Comparison of ENCODE assay signal across 23 mouse cellular contexts in the genomic region with DNA sequence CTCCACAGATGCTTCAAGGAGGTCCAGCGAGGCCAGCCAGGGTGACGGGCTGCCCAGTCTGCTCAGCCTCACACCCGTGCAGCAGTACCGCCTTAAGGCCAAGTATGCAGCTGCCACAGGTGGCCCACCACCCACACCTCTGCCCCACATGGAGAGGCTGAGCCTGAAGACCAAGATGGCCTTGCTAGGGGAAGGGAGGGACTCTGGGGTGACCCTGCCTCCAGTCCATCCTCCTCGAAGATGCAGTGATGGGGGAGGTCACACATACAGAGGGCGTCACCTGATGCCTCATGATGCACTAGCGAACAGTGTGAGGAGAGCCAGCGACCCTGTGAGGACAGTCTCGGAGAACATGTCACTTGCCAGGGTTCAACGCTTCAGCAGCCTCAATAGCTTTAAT.
DNase-seq lines count a peak whose midpoint lies in the region; ATAC-seq and TF ChIP-seq lines count a peak whose summit lies in the region.
"Had no signal": no experiment of that assay in that cellular context is flagged by ENCODE, and none has a peak within 500 bp of the region (broad histone marks: within the 10 kb centered on the region; RNA-seq: fewer than 3 reads in every experiment).

No protein-coding gene starts in this region.

- no peaks in the 10 kb centered on the region for H3K9me3 ChIP-seq in forebrain, embryonic 15.5 days
- H3K9me3 ChIP-seq in forebrain, embryonic 13.5 days (replicated peaks): no peaks in the 10 kb centered on the region
- H3K9me3 ChIP-seq in kidney, postnatal 0 days (replicated peaks; ENCODE audit: low read length): no peaks in the 10 kb centered on the region
- H3K9me3 ChIP-seq in neural tube, embryonic 11.5 days (ENCODE audit: control insufficient read depth, low read length): no peaks in the 10 kb centered on the region
- no peaks in the 10 kb centered on the region for H3K9me3 ChIP-seq in neural tube, embryonic 15.5 days (replicated peaks)
- no peaks in the 10 kb centered on the region for H3K9me3 ChIP-seq in neural tube, embryonic 14.5 days (ENCODE audit: control insufficient read depth, low read length)
- H3K9me3 ChIP-seq: hindbrain, embryonic 15.5 days had no signal

- H3K9ac ChIP-seq in forebrain, embryonic 15.5 days (replicated peaks): no peak overlapping the region
- no peak overlapping the region for H3K9ac ChIP-seq in forebrain, embryonic 13.5 days
- H3K9ac ChIP-seq in kidney, postnatal 0 days (ENCODE audit: low read depth, low read length): no peak overlapping the region
- H3K9ac ChIP-seq in neural tube, embryonic 11.5 days (ENCODE audit: low read length): no peak overlapping the region
- H3K9ac ChIP-seq in neural tube, embryonic 15.5 days (replicated peaks): no peak overlapping the region
- no peak overlapping the region for H3K9ac ChIP-seq in neural tube, embryonic 14.5 days (replicated peaks; ENCODE audit: low read depth, low read length)
- H3K9ac ChIP-seq: forebrain, postnatal 0 days; hindbrain, embryonic 15.5 days had no signal

- H3K4me1 ChIP-seq in forebrain, embryonic 15.5 days: no peaks in the 10 kb centered on the region
- no peaks in the 10 kb centered on the region for H3K4me1 ChIP-seq in forebrain, embryonic 13.5 days
- H3K4me1 ChIP-seq in kidney, postnatal 0 days (replicated peaks; ENCODE audit: insufficient read depth, low read length): no peaks in the 10 kb centered on the region
- H3K4me1 ChIP-seq in neural tube, embryonic 11.5 days (ENCODE audit: control insufficient read depth, insufficient read depth, low read length): no peaks in the 10 kb centered on the region
- H3K4me1 ChIP-seq in neural tube, embryonic 15.5 days: no peaks in the 10 kb centered on the region
- H3K4me1 ChIP-seq in neural tube, embryonic 14.5 days (ENCODE audit: control insufficient read depth, insufficient read depth, low read length): no peaks in the 10 kb centered on the region
- H3K4me1 ChIP-seq: hindbrain, embryonic 15.5 days had no signal

- no peaks in the 10 kb centered on the region for H3K27me3 ChIP-seq in forebrain, embryonic 15.5 days
- no peaks in the 10 kb centered on the region for H3K27me3 ChIP-seq in forebrain, embryonic 13.5 days
- H3K27me3 ChIP-seq in kidney, postnatal 0 days (ENCODE audit: insufficient read depth, low read length): no peaks in the 10 kb centered on the region
- no peaks in the 10 kb centered on the region for H3K27me3 ChIP-seq in neural tube, embryonic 11.5 days (ENCODE audit: control insufficient read depth, insufficient read depth, low read length)
- H3K27me3 ChIP-seq in neural tube, embryonic 15.5 days (replicated peaks): no peaks in the 10 kb centered on the region
- H3K27me3 ChIP-seq in neural tube, embryonic 14.5 days (ENCODE audit: control insufficient read depth, insufficient read depth, low read length): no peaks in the 10 kb centered on the region
- H3K27me3 ChIP-seq: hindbrain, embryonic 15.5 days had no signal

- no peak overlapping the region for H3K4me2 ChIP-seq in forebrain, embryonic 15.5 days (replicated peaks)
- H3K4me2 ChIP-seq in forebrain, embryonic 13.5 days: no peak overlapping the region
- no peak overlapping the region for H3K4me2 ChIP-seq in kidney, postnatal 0 days (ENCODE audit: low read length)
- H3K4me2 ChIP-seq in neural tube, embryonic 11.5 days (ENCODE audit: low read depth): no peak overlapping the region
- no peak overlapping the region for H3K4me2 ChIP-seq in neural tube, embryonic 15.5 days
- H3K4me2 ChIP-seq in neural tube, embryonic 14.5 days (ENCODE audit: low read depth, low read length): no peak overlapping the region
- H3K4me2 ChIP-seq: heart, embryonic 11.5 days; hindbrain, embryonic 15.5 days had no signal

- 96% methylated on average over 10 of the region's 10 CpGs for WGBS in forebrain, embryonic 15.5 days
- 97% methylated on average over 10 of the region's 10 CpGs for WGBS in forebrain, embryonic 13.5 days
- WGBS in kidney, postnatal 0 days: 85% methylated on average over 10 of the region's 10 CpGs
- WGBS in neural tube, embryonic 11.5 days: 97% methylated on average over 10 of the region's 10 CpGs
- WGBS in neural tube, embryonic 15.5 days: 96% methylated on average over 10 of the region's 10 CpGs
- 97% methylated on average over 10 of the region's 10 CpGs for whole genome bisulfite sequencing in neural tube, embryonic 14.5 days

- H3K36me3 ChIP-seq in forebrain, embryonic 15.5 days: 0 out of 2 replicates have a peak, but pooled peaks cover 3% of the 10 kb centered on the region
- H3K36me3 ChIP-seq in forebrain, embryonic 13.5 days (ENCODE audit: poor library complexity, severe bottlenecking): peaks cover 75% of the 10 kb centered on the region
- peaks cover 15% of the 10 kb centered on the region; the same call in 1 of the 2 replicates for H3K36me3 ChIP-seq in kidney, postnatal 0 days (ENCODE audit: insufficient read depth, low read length)
- H3K36me3 ChIP-seq in neural tube, embryonic 11.5 days (ENCODE audit: control insufficient read depth, insufficient read depth, low read length): peaks cover 17% of the 10 kb centered on the region
- H3K36me3 ChIP-seq in neural tube, embryonic 15.5 days: no peaks in the 10 kb centered on the region
- H3K36me3 ChIP-seq in neural tube, embryonic 14.5 days (ENCODE audit: control insufficient read depth, insufficient read depth, low read length): no peaks in the 10 kb centered on the region
- H3K36me3 ChIP-seq: hindbrain, embryonic 15.5 days had no signal

- H3K27ac ChIP-seq in forebrain, embryonic 15.5 days (replicated peaks): no peak overlapping the region
- H3K27ac ChIP-seq in forebrain, embryonic 13.5 days: no peak overlapping the region
- H3K27ac ChIP-seq in kidney, postnatal 0 days: no peak overlapping the region
- H3K27ac ChIP-seq in neural tube, embryonic 11.5 days (ENCODE audit: low read depth, low read length): no peak overlapping the region
- no peak overlapping the region for H3K27ac ChIP-seq in neural tube, embryonic 15.5 days (replicated peaks)
- no peak overlapping the region for H3K27ac ChIP-seq in neural tube, embryonic 14.5 days (ENCODE audit: low read depth, low read length)
- H3K27ac ChIP-seq: hindbrain, embryonic 15.5 days; left cerebral cortex, adult 2 months had no signal

- H3K4me3 ChIP-seq in forebrain, embryonic 15.5 days: no peak overlapping the region
- H3K4me3 ChIP-seq in forebrain, embryonic 13.5 days: no peak overlapping the region
- no peak overlapping the region for H3K4me3 ChIP-seq in kidney, postnatal 0 days (replicated peaks; ENCODE audit: low read depth, low read length)
- no peak overlapping the region for H3K4me3 ChIP-seq in neural tube, embryonic 11.5 days (ENCODE audit: low read depth, low read length)
- H3K4me3 ChIP-seq in neural tube, embryonic 15.5 days (replicated peaks): no peak overlapping the region
- no peak overlapping the region for H3K4me3 ChIP-seq in neural tube, embryonic 14.5 days (ENCODE audit: low read depth, low read length)
- H3K4me3 ChIP-seq: hindbrain, embryonic 15.5 days; left cerebral cortex, adult 2 months had no signal

- ATAC-seq in forebrain, embryonic 15.5 days (replicated peaks): 0 out of 2 replicates have a peak, but pooled peaks have one; percentile 27
- ATAC-seq in forebrain, embryonic 13.5 days: no peak
- ATAC-seq in kidney, postnatal 0 days (replicated peaks; ENCODE audit: low FRiP score, low read depth): peak; percentile 60; the same call in 1 of the 2 replicates
- ATAC-seq in neural tube, embryonic 11.5 days (ENCODE audit: insufficient read depth, low FRiP score, low TSS enrichment): peak; percentile 29; the same call in 1 of the 2 replicates
- ATAC-seq in neural tube, embryonic 15.5 days (ENCODE audit: low FRiP score): no peak
- ATAC-seq in neural tube, embryonic 14.5 days (ENCODE audit: low read depth): 0 out of 2 replicates have a peak, but pooled peaks have one; percentile 31
- ATAC-seq: forebrain, postnatal 0 days had no signal

- DNase-seq in kidney, postnatal 0 days (ENCODE audit: low spot score): no peak
- no peak for DNase-seq in kidney, postnatal 4 days
- DNase-seq in neural tube, embryonic 11.5 days (ENCODE audit: low spot score): no peak
- DNase-seq in Muller cell, postnatal 12 days (ENCODE audit: inconsistent ontology term): no peak
- DNase-seq: adrenal gland, postnatal 14 days; cerebellum, adult 8-10 months; cerebellum, postnatal 36 days; embryo, embryonic 11 days; forebrain, postnatal 0 days; gastrocnemius, postnatal 14 days; heart, adult 11 months; heart, postnatal 14 days; kidney, adult 2 months; layer of hippocampus, adult 9-11 months; left cerebral cortex, postnatal 4 days; lung, postnatal 10 days had no signal

- TF ChIP-seq CTCF in kidney, postnatal 0 days (IDR thresholded peaks at IDR 0.05; ENCODE audit: low read depth): no peak

Comparison
In these comparisons a context has a peak if more than half of its experiments do, and no peak if none do; other contexts are left out.
1. ATAC-seq: peak in forebrain, embryonic 15.5 days (single experiment), kidney, postnatal 0 days (single experiment), neural tube, embryonic 11.5 days (single experiment) and neural tube, embryonic 14.5 days (single experiment); none in forebrain, embryonic 13.5 days (single experiment) and neural tube, embryonic 15.5 days (single experiment).